Mouse (Mus musculus) heart, postnatal 0 days (tissue): ENCODE data around the gene Gsta2. TPM values are rescaled to one million over a fixed set of nuclear protein-coding genes. Genes with fewer than 3 reads are reported as not detected.
"Not testable (repeated sequence)": the region's sequence is repeated elsewhere in the genome, so short reads cannot be mapped to it uniquely, and the experiment has no call there.

Source experiments
- ATAC-seq: fragments of 200-750 bp; cut with Nextera tagmentation; 2 replicates; pipeline ENCODE4 v1.8.0; 2017; ENCODE audit warnings: low read depth, moderate number of reproducible peaks, moderate library complexity; ENCODE audit not compliant: insufficient read depth
- DNase-seq: peaks from one replicate; pipeline ENCODE4 v3.0.0-alpha.2; 2016; ENCODE audit warnings: low spot score
- H3K27ac ChIP-seq: fragments of 300-500 bp; sonication (generic); 2 replicates; pipeline ENCODE4 v1.5.1; 2014; ENCODE audit warnings: low read depth, mild to moderate bottlenecking
- H3K27me3 ChIP-seq: fragments of 300-500 bp; sonication (generic); 2 replicates; pipeline ENCODE4 v1.6.1; 2014; ENCODE audit warnings: low read length, mixed read lengths; ENCODE audit not compliant: control insufficient read depth, insufficient read depth
- H3K36me3 ChIP-seq: fragments of 300-500 bp; sonication (generic); replicated peaks from 2 replicates; pipeline ENCODE4 v1.6.1; 2014; ENCODE audit warnings: low read length, mixed read lengths; ENCODE audit not compliant: control insufficient read depth, insufficient read depth
- H3K4me1 ChIP-seq: fragments of 300-500 bp; sonication (generic); 2 replicates; pipeline ENCODE4 v1.6.1; 2014; ENCODE audit warnings: antibody characterized with exemption; ENCODE audit not compliant: control insufficient read depth, insufficient read depth
- H3K4me2 ChIP-seq: fragments of 300-500 bp; sonication (generic); 2 replicates; pipeline ENCODE4 v1.6.1; 2014; ENCODE audit warnings: low read depth, mild to moderate bottlenecking, low read length, moderate library complexity
- H3K4me3 ChIP-seq: fragments of 300-500 bp; sonication (generic); 2 replicates; pipeline ENCODE4 v1.5.1; 2014; ENCODE audit warnings: low read depth, low read length
- H3K9ac ChIP-seq: fragments of 300-500 bp; sonication (generic); replicated peaks from 2 replicates; pipeline ENCODE4 v1.6.1; 2014; ENCODE audit warnings: low read depth, low read length, mixed read lengths
- H3K9me3 ChIP-seq: fragments of 300-500 bp; sonication (generic); replicated peaks from 2 replicates; pipeline ENCODE4 v1.6.1; 2016; ENCODE audit warnings: low read length; ENCODE audit not compliant: control insufficient read depth
- CTCF ChIP-seq: IDR thresholded peaks from 2 replicates; pipeline ENCODE4 v1.5.1; 2016; ENCODE audit warnings: antibody characterized with exemption, control low read depth, low read depth
- EP300 ChIP-seq: IDR thresholded peaks from 2 replicates; pipeline ENCODE4 v1.6.1; 2016; ENCODE audit warnings: antibody characterized with exemption, low read depth
- WGBS: fragments of 180-500 bp; shearing (Covaris S2); extraction: QIAGEN DNeasy Blood & Tissue Kit; methylation state at CpG from one replicate; pipeline ENCODE4 v1.1.7; 2014; 5-methylcytosine and 5-hydroxymethylcytosine counted together
- polyA plus RNA-seq: library from polyadenylated mRNA; unstranded; fragments of >200 nt; fragmentation: Nextera tagmentation; extraction: Ambion mirVana; gene quantifications from 2 replicates; pipeline ENCODE4 v1.2.1, GENCODE M21; 2015
- total RNA-seq: library from RNA; depleted of rRNA; stranded (reverse); fragments of >200 nt; gene quantifications from 2 replicates; pipeline ENCODE4 v1.2.3, GENCODE M21; 2014; ENCODE audit warnings: low replicate concordance

The Gsta2 gene
- total and polyA plus RNA-seq, 2 experiments from 2014 or later: not detected

DNA sequence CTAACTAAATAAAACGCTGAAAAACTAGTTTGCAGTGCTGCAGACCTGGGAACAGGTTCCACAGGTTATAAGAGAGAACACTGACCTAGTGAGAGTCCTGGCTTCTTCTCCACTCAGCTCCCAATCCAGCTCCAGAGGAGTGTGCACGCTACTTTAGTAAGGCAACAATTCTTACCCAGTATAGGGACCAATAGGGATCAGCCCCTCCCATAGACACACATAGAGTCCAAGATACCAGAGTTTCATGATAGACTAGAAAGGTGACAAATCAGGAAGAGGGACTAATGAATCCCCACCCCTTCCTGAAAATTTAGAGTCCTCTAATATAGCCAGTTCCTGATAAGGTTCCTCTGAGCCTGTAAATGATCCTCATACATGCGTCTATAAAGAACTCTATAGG is 8.6 kb downstream of the Gsta2 start:
- WGBS: 48% methylated on average over 3 of the region's 3 CpGs
- no peaks in the 10 kb centered on the region for H3K27me3 ChIP-seq
- TF ChIP-seq EP300 (no peak), CTCF (no peak)
- no peaks in the 10 kb centered on the region for H3K9me3 ChIP-seq
- no peaks in the 10 kb centered on the region for H3K36me3 ChIP-seq
- no peak for ATAC-seq
- H3K9ac ChIP-seq: no peak overlapping the region
- H3K4me1 ChIP-seq: no peaks in the 10 kb centered on the region
- no peak overlapping the region for H3K4me2 ChIP-seq
- DNase-seq: no peak
- no peak overlapping the region for H3K27ac ChIP-seq
- no peak overlapping the region for H3K4me3 ChIP-seq

DNA sequence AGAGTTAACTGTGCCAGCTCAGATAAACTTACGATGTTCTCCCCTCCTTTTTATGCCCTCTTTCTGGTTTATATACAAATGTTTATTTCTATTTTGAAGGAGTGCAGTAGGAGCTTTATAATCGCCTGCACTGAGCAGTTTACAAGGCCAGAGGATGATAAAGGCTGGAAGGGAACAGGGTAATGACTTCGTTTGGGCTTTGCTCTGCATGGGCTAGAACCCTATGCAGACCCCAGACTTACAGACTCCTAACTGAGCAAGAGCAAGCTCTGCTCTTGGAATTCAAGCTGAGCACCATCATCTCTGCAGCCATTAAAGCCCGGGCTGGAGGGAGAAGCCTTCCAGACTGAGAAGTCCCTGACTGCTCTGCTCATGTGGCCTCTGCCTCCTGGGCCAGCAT is 10.4 kb downstream of the Gsta2 start:
- not testable (repeated sequence) for H3K27ac ChIP-seq, H3K4me1 ChIP-seq, H3K36me3 ChIP-seq, H3K4me3 ChIP-seq, H3K27me3 ChIP-seq, H3K9me3 ChIP-seq, H3K4me2 ChIP-seq, ATAC-seq, DNase-seq, H3K9ac ChIP-seq
- 50% methylated on average over 3 of the region's 4 CpGs for WGBS

DNA sequence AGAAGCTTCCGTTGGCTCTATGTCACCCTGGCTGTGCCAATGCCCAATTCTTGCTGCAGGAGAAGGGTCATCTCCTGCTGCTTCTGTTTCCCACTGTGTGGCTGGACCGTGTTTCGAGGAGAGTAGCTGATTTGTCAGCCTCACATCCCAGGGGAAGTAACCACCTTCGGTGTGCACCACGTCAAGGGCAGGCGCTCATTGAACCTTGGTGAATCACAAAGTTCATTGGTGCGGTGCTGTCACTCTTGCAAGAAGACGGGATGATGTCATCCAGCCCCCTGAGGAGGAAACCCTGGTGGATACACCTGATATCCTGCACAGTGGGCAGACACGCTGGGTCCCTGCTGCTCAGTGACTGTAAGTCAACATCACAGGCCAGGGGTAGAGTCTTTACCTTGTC is 12.5 kb downstream of the Gsta2 start:
- WGBS: 85% methylated on average over 9 of the region's 9 CpGs
- not testable (repeated sequence) for DNase-seq

DNA sequence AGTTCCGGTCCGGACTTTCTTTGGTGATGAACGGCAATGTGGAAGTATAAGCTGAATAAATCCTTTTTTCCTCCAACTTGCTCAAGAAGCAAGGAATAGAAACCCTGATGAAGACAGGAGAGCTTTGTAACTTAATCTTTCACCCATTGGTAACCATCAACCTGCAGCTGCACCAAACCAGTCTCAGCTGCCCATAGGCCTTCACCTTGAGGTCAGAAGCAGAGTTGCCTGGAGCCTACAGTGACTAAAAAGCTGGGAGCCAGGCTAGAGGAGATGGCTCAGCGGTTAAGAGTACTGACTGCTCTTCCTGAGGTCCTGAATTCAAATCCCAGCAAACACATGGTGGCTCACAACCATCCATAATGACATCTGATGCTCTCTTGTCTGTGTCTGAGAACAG is 13.1 kb downstream of the Gsta2 start:
- not testable (repeated sequence) for H3K9ac ChIP-seq, H3K36me3 ChIP-seq, ATAC-seq, H3K27ac ChIP-seq, DNase-seq, H3K9me3 ChIP-seq, H3K4me3 ChIP-seq, H3K4me1 ChIP-seq, H3K27me3 ChIP-seq, H3K4me2 ChIP-seq
- 77% methylated on average over 4 of the region's 4 CpGs for WGBS

More for the DNA sequence above, 12.5 kb downstream of the Gsta2 start:
- H3K4me2 ChIP-seq, H3K4me1 ChIP-seq, H3K4me3 ChIP-seq, H3K36me3 ChIP-seq, ATAC-seq, H3K27me3 ChIP-seq, H3K9me3 ChIP-seq, H3K9ac ChIP-seq, H3K27ac ChIP-seq: not testable (repeated sequence)

DNA sequence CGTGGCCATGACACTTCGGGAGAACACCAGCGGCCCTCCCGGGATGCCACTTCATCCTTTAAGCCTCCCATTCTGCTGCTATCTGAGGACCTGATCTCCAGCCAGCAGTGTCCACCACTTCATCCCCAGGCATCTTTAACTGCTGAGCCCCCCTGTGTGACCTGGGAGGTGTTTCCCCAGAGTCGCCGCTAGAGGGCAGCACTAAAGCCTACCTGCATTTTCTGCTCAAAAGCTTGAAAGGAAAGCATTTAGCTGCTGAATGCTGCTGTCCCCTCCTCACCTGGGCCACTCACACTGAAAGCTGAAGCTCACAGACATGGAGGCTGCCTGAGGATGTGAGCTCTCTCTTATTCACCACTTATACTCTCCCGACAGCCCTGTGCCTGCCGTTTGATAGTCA is 15.3 kb downstream of the Gsta2 start:
- not testable (repeated sequence) for H3K27me3 ChIP-seq, DNase-seq, H3K36me3 ChIP-seq, H3K9me3 ChIP-seq, H3K4me2 ChIP-seq, ATAC-seq, H3K9ac ChIP-seq, H3K27ac ChIP-seq, H3K4me3 ChIP-seq, H3K4me1 ChIP-seq
- TF ChIP-seq CTCF: peak; percentile 70
- WGBS: 16% methylated on average over 8 of the region's 8 CpGs

DNA sequence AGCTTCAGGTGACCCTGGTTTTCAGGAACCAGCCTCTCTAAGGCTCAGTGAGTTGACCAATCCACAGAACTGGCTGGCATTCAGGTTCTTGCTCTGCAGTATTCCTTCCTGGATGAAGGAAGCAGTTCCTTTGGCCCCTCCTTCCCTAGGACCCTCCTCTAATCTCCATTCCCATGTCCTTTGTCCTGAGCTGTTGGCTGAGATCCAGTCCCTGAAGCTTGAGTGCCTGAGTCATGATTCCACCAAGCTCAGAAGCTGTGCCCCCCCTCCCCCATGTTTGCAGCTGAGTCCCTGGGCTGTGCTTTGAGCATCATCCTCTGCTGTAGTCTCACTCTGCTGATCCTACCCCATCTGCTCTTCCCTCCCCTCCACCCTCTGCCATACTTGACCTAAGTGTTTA is 18.5 kb downstream of the Gsta2 start:
- DNase-seq: peak; percentile 38
- not testable (repeated sequence) for H3K9ac ChIP-seq, H3K27ac ChIP-seq, H3K9me3 ChIP-seq, H3K36me3 ChIP-seq, H3K4me2 ChIP-seq, H3K27me3 ChIP-seq, H3K4me3 ChIP-seq, H3K4me1 ChIP-seq, ATAC-seq

DNA sequence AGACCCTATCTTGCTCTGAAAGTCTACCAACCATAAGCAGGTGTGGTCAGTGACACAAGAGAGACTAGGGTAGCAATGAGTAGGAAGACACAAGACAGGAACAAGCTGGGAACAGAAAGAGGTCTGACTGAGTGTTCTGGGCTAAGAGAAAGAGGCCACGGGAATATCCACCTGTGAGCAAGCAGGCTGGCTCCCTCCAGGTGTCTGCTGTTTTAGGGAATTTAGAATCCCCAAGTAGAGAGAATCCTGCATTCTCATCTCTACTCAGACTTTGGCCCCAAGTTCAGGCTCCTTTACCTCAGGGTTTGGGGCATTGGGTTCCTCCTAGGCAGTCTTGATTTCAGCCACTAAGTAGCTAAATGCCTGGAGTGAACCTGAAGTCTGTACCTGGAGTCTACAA is 28.3 kb downstream of the Gsta2 start, which contains the start of gene Omt2b:
Gene Omt2b, plus strand, starts transcription at position 301 of the 400 bp plus-strand sequence.
- H3K9ac ChIP-seq, H3K27me3 ChIP-seq, DNase-seq, H3K9me3 ChIP-seq, H3K36me3 ChIP-seq, ATAC-seq, H3K4me3 ChIP-seq, H3K27ac ChIP-seq, H3K4me2 ChIP-seq, H3K4me1 ChIP-seq: not testable (repeated sequence)
- 75% methylated on average over 1 of the region's 1 CpGs for WGBS
